Mouse (Mus musculus) olfactory bulb, adult 2 months (tissue): ENCODE measurements around the gene Crybg2.

Experiments
- CTCF ChIP-seq: fragments of 200-500 bp; IDR thresholded peaks from 2 replicates; pipeline ENCODE4 v1.5.1; 2012; ENCODE audit warnings: low read depth, mild to moderate bottlenecking, low read length, moderate library complexity; ENCODE audit not compliant: insufficient read depth
- POLR2A ChIP-seq: fragments of 200-500 bp; IDR thresholded peaks from 2 replicates; pipeline ENCODE4 v1.6.1; 2012; ENCODE audit warnings: mild to moderate bottlenecking, low read depth, low read length, moderate library complexity; ENCODE audit not compliant: insufficient read depth

DNA sequence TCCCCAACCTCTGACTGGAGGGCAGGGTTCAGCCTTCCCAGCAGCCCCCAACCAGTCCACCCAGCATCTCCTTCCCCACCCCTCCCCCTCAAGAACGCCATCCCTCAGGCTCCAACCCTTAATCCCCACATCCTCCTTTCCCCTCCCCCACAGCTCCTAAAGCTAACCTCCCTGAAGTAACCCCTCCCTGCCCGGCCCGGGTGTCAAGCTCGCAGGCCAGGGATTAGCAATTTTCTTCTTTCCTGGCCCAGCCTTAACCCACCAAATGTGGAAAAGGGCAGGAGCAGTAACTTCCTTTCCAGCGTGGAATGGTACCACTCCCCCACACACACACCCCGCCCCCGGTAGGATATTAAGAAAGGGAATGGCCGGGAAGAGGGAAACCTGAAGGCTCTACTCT, 43.8 kb upstream of the Crybg2 start:
- TF ChIP-seq CTCF: no peak
- no peak for TF ChIP-seq POLR2A
